Mouse (Mus musculus) lung, adult 18-20 months (tissue): ENCODE data around the gene Vmn1r58.
"Not testable (repeated sequence)": the region's sequence is repeated elsewhere in the genome, so short reads cannot be mapped to it uniquely, and the experiment has no call there.

Source experiments
- DNase-seq, 2 experiments: peaks; one replicate each; pipeline ENCODE4 v3.0.0; 2022; ENCODE audit warnings: mixed read lengths in 2 of 2

Vmn1r58 gene

DNA sequence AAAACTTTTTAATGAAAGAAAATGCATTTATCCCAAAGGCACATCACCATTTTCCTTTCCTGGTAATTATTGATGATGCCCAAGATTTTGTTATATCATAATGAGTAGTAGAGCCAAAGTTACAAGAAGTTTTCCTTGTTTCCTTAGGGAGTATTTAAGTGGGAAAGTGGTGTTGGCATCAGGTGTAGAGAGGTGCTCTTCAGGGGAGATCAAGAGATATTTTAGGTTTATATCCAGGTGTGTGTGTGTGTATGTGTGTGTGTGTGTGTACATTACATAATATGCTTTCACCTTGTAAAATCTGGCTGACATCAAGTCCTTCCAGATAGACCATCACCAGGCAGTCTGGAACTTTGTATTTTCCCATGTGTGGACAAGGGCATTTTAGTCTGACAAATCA lies at the start of gene Vmn1r58:
TSS of gene Vmn1r58 (minus strand) at position 101 of the 400 bp plus-strand sequence.
- not testable (repeated sequence) for DNase-seq

DNA sequence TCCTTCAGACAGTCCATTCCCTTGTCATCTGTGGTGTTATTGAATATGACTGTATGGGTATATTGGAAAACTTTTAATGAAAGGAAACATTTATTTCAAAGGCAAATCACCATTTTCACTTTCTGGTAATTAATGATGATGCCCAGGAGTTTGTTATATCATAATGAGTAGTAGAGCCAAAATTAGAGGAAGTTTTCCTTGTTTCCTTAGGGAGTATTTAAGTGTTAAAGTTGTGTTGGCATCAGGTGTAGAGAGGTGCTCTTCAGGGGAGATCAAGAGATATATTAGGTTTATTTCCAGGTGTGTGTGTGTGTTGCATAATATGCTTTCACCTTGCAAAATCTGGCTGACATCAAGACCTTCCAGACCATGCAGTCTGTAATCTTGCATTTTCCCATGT lies 43.5 kb upstream of the Vmn1r58 start, which contains the start of gene Vmn1r59:
TSS of gene Vmn1r59 (minus strand) at position 101 of the 400 bp plus-strand sequence.
- no peak for DNase-seq

DNA sequence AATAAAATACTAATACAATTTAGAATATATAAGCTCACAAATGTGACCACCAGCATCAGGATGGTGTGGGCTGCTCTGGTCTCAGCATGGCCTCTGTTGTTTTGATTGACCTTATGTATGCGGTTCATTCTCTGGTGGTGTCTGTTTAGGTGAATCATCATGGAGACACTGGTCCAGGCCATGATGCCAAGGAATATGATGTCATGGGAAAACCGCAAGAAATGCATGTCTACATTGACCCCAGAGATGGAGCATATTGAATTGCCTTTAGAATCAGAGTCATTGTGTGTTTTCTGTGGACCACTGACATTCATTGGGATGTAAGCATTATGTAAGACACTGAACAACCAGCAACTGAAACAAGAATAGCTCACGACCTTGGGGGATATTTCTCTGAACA lies 40.8 kb upstream of the Vmn1r58 start:
- not testable (repeated sequence) for DNase-seq

DNA sequence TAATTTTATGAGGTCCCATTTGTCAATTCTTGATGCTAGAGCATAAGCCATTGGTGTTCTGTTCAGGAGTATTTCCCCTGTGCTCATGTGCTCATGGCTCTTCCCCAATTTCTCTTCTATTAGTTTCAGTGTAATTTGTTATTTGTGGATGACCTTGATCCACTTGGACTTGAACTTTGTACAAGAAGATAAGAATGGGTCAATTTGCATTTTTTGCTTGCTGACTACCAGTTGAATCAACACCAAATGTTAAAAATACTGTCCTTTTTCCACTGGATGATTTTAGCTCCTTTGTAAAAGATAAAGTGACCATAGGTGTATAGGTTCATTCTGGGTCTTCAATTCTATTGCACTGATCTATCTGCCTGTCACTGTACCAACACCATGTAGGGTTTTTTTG lies 35.4 kb upstream of the Vmn1r58 start:
- DNase-seq: no peak

DNA sequence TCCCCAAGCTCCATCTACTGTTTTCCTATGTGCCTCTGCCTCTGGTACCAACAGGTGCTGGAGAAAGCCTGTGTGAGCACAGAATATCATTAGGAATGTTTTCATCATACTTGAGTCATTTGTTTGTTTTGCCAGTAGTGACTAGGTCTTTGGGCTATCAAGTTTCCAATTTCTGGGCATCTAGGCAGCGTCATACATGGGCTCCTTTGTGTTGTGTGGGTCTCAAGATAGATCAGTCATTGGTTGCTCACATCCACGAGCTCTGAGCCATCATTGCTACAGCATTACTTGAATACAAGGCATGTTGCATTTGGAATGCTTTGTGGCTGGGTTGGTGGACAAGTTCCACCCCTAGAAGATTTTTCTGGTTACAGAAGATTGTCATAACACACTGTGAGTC lies 7.0 kb downstream of the Vmn1r58 start:
- no peak for DNase-seq

DNA sequence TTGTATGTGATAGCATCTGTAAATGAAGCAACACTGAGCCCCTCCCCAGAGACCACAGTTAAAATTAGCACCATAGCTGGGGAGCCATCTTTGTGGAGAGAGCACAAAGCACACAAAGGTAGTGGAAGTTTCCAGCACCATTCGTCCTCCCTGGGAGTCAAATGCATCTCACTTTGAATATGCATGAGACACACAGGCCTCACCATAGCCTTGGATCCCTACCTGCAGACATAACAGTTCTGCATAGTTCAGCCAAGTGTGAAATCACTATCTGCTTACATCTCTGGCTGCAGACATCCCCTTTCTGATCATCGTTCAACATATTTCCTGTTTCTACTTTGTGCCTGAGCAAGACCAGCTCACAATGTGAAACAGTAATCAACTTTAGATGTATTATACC lies 46.5 kb downstream of the Vmn1r58 start:
- DNase-seq: no peak

DNA sequence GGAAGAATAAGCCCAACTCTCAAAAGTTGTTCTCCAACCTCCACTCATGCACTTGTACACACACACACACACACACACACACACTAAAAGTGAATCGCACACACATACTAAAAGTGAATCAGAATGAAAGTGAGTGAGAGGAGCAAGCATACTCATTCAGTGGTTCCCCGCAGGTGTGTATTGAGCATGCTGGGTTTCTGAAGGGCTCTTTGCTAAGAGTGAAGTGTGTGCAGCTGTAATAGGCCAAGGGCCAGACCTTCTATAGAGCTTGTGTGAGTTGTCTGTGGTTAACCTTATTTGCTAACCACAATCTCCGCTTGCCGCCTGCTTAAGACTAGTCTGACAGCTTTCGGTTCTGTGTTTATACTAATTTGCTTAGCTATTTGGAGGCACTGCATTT lies 49.6 kb downstream of the Vmn1r58 start:
- DNase-seq: no peak
